Mouse (Mus musculus) spleen, embryonic (tissue): ENCODE data around the gene Srsy.
"Not testable (repeated sequence)": the region's sequence is repeated elsewhere in the genome, so short reads cannot be mapped to it uniquely, and the experiment has no call there.

ENCODE experiments used
- CTCF ChIA-PET: fragments of 350-600 bp; sonication (Branson Sonifier 250); formaldehyde crosslinking; loops from one replicate; lab custom pipeline; 2022; lab: Charles Lee

The Srsy gene

DNA sequence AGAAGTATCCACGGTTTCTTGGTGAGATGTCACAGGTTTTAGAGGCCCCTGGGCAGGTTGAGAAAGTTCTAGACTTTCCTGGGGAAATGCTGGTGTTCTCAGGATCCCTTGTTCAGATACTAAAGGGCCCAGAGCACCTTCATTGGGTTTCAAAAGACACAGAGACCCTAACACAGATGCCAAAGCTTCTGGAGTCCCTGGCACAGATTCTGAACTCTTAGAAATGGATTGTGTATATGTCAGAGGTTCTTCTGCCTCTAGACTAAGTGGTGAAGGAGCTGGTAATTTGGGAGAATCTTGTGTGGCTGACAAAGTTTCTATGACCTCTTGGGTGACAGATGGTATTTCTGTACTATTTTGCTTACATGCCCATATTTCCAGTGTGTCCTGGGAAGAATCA, at the start of gene Srsy:
TSS of gene Srsy (minus strand) at position 101 of the 400 bp plus-strand sequence.
- CTCF ChIA-PET: not testable (repeated sequence)
